Mouse (Mus musculus): ENCODE data around the gene Bag6. TPM values are rescaled to one million over a fixed set of nuclear protein-coding genes. Genes with fewer than 3 reads are reported as not detected.

Bag6 gene
- polyA plus RNA-seq, 1 experiment = 271 TPM

- Histone ChIP-seq H3ac (ENCODE audit: control insufficient read depth, insufficient read length) (no peak overlapping the region), H3K27me3 (ENCODE audit: control insufficient read depth, insufficient read depth, insufficient read length) (no peaks in the 10 kb centered on the region), H3K4me2 (ENCODE audit: low read depth) (no peak overlapping the region), H3K4me3 (no peak overlapping the region), H3K79me2 (ENCODE audit: control insufficient read depth, insufficient read depth) (peaks cover 23% of the 10 kb centered on the region), H3K36me3 (ENCODE audit: control insufficient read depth, insufficient read depth) (peaks cover 38% of the 10 kb centered on the region)
- TF ChIP-seq MYOD1 (IDR thresholded peaks at IDR 0.05; ENCODE audit: control insufficient read depth in 1 of 3, insufficient read length in 2 of 3, low read depth in 2 of 3) = no peak
- TF ChIP-seq REST (IDR thresholded peaks at IDR 0.05; ENCODE audit: insufficient read depth, insufficient read length) = no peak
- no peak for TF ChIP-seq USF1 (IDR thresholded peaks at IDR 0.05; ENCODE audit: low read depth)
- no peak for TF ChIP-seq POLR2AphosphoS2 (IDR thresholded peaks at IDR 0.05; ENCODE audit: insufficient read length, low read depth)
- no peak for TF ChIP-seq MYOG (IDR thresholded peaks at IDR 0.05; ENCODE audit: control insufficient read depth in 1 of 3, insufficient read depth in 1 of 3, insufficient read length in 2 of 3, low read depth in 2 of 3)
- TF ChIP-seq E2F4 (IDR thresholded peaks at IDR 0.05; ENCODE audit: insufficient read depth) = no peak
- no peak for TF ChIP-seq CEBPB (IDR thresholded peaks at IDR 0.05; ENCODE audit: insufficient read depth, poor library complexity, severe bottlenecking)
- TF ChIP-seq SRF (IDR thresholded peaks at IDR 0.05; ENCODE audit: control insufficient read depth, insufficient read length, low read depth) = no peak
- TF ChIP-seq TCF3 (IDR thresholded peaks at IDR 0.05; ENCODE audit: insufficient read length, low read depth) = no peak
Observed at GRCm38 (mm10) chr17:35155451-35155850, 20.5 kb downstream of the Bag6 start.

- H3ac ChIP-seq (ENCODE audit: control insufficient read depth, insufficient read length) = no peak overlapping the region
Observed at GRCm38 (mm10) chr17:35156461-35157200, 21.7 kb downstream of the Bag6 start.

GRCm38 (mm10) chr17:35157254-35157653 is 22.3 kb downstream of the Bag6 start:
- peaks cover 41% of the 10 kb centered on the region for H3K79me2 ChIP-seq (ENCODE audit: control insufficient read depth, insufficient read depth)

More at GRCm38 (mm10) chr17:35156461-35157200, 21.7 kb downstream of the Bag6 start:
- H3K79me2 ChIP-seq (ENCODE audit: control insufficient read depth, insufficient read depth) = peaks cover 35% of the 10 kb centered on the region
- H3K4me3 ChIP-seq = no peak overlapping the region
- TF ChIP-seq CEBPB (IDR thresholded peaks at IDR 0.05; ENCODE audit: insufficient read depth, poor library complexity, severe bottlenecking) (no peak), REST (IDR thresholded peaks at IDR 0.05; ENCODE audit: insufficient read depth, insufficient read length) (no peak), MAX (IDR thresholded peaks at IDR 0.05; ENCODE audit: low read depth) (no peak), TCF3 (IDR thresholded peaks at IDR 0.05; ENCODE audit: insufficient read length, low read depth) (no peak), TCF12 (IDR thresholded peaks at IDR 0.05; ENCODE audit: insufficient read depth, poor library complexity, severe bottlenecking) (no peak), E2F4 (IDR thresholded peaks at IDR 0.05; ENCODE audit: insufficient read depth) (no peak), POLR2AphosphoS2 (IDR thresholded peaks at IDR 0.05; ENCODE audit: insufficient read length, low read depth) (no peak), SRF (IDR thresholded peaks at IDR 0.05; ENCODE audit: control insufficient read depth, insufficient read length, low read depth) (no peak), MYOD1 (IDR thresholded peaks at IDR 0.05; ENCODE audit: control insufficient read depth in 1 of 3, insufficient read length in 2 of 3, low read depth in 2 of 3) (no peak), USF1 (IDR thresholded peaks at IDR 0.05; ENCODE audit: low read depth) (no peak), POLR2A (IDR thresholded peaks at IDR 0.05; ENCODE audit: insufficient read length, low read depth) (no peak), MYOG (IDR thresholded peaks at IDR 0.05; ENCODE audit: control insufficient read depth in 1 of 3, insufficient read depth in 1 of 3, insufficient read length in 2 of 3, low read depth in 2 of 3) (no peak)
- no peak overlapping the region for H3K4me2 ChIP-seq (ENCODE audit: low read depth)
- peaks cover 48% of the 10 kb centered on the region for H3K36me3 ChIP-seq (ENCODE audit: control insufficient read depth, insufficient read depth)
- no peaks in the 10 kb centered on the region for H3K27me3 ChIP-seq (ENCODE audit: control insufficient read depth, insufficient read depth, insufficient read length)

GRCm38 (mm10) chr17:35157661-35158175 is 22.7 kb downstream of the Bag6 start:
- no peak overlapping the region for H3ac ChIP-seq (ENCODE audit: control insufficient read depth, insufficient read length)
- peaks cover 53% of the 10 kb centered on the region for H3K36me3 ChIP-seq (ENCODE audit: control insufficient read depth, insufficient read depth)
- H3K4me2 ChIP-seq (ENCODE audit: low read depth) = no peak overlapping the region
- H3K4me3 ChIP-seq = no peak overlapping the region
- no peaks in the 10 kb centered on the region for H3K27me3 ChIP-seq (ENCODE audit: control insufficient read depth, insufficient read depth, insufficient read length)
- TF ChIP-seq E2F4 (IDR thresholded peaks at IDR 0.05; ENCODE audit: insufficient read depth) = no peak
- no peak for TF ChIP-seq SRF (IDR thresholded peaks at IDR 0.05; ENCODE audit: control insufficient read depth, insufficient read length, low read depth)
- peaks cover 46% of the 10 kb centered on the region for H3K79me2 ChIP-seq (ENCODE audit: control insufficient read depth, insufficient read depth)

More at GRCm38 (mm10) chr17:35157254-35157653, 22.3 kb downstream of the Bag6 start:
- Histone ChIP-seq H3K4me3 (no peak overlapping the region), H3K4me2 (ENCODE audit: low read depth) (no peak overlapping the region), H3K27me3 (ENCODE audit: control insufficient read depth, insufficient read depth, insufficient read length) (no peaks in the 10 kb centered on the region), H3ac (ENCODE audit: control insufficient read depth, insufficient read length) (no peak overlapping the region), H3K36me3 (ENCODE audit: control insufficient read depth, insufficient read depth) (peaks cover 53% of the 10 kb centered on the region)
- TF ChIP-seq POLR2AphosphoS2 (IDR thresholded peaks at IDR 0.05; ENCODE audit: insufficient read length, low read depth) (peak; percentile 24), MYOD1 (IDR thresholded peaks at IDR 0.05; ENCODE audit: control insufficient read depth in 1 of 3, insufficient read length in 2 of 3, low read depth in 2 of 3) (no peak)

- Histone ChIP-seq H3K79me2 (ENCODE audit: control insufficient read depth, insufficient read depth) (peaks cover 59% of the 10 kb centered on the region), H3K27me3 (ENCODE audit: control insufficient read depth, insufficient read depth, insufficient read length) (no peaks in the 10 kb centered on the region), H3K4me3 (no peak overlapping the region), H3ac (ENCODE audit: control insufficient read depth, insufficient read length) (no peak overlapping the region), H3K36me3 (ENCODE audit: control insufficient read depth, insufficient read depth) (peaks cover 46% of the 10 kb centered on the region), H3K4me2 (ENCODE audit: low read depth) (no peak overlapping the region)
- TF ChIP-seq TCF3 (IDR thresholded peaks at IDR 0.05; ENCODE audit: insufficient read length, low read depth) (no peak), CEBPB (IDR thresholded peaks at IDR 0.05; ENCODE audit: insufficient read depth, poor library complexity, severe bottlenecking) (no peak), POLR2AphosphoS2 (IDR thresholded peaks at IDR 0.05; ENCODE audit: insufficient read length, low read depth) (peak; percentile 40), POLR2A (IDR thresholded peaks at IDR 0.05; ENCODE audit: insufficient read length, low read depth) (peak; percentile 14)
Observed at GRCm38 (mm10) chr17:35158850-35159593, 24.0 kb downstream of the Bag6 start.

Data from myocyte (in vitro differentiated cells).